Mouse (Mus musculus) layer of hippocampus, adult 6 months (tissue): ENCODE measurements around the gene Nprl3. TPM values are rescaled to one million over a fixed set of nuclear protein-coding genes. Genes with fewer than 3 reads are reported as not detected.

Experiments used
- long read RNA-seq, 2 experiments: library from polyadenylated mRNA; unstranded; transcript quantifications; one replicate each; pipeline ENCODE4 v2.0.0; 2019 to 2020
- polyA plus RNA-seq: library from polyadenylated mRNA; unstranded; fragments of <200 nt; fragmentation: Nextera tagmentation; gene quantifications from 2 replicates; pipeline ENCODE4 v1.2.3, GENCODE M21; 2021

Gene Nprl3
- polyA plus RNA-seq = 59.4 and 67.1 TPM in 2 replicates
- long read RNA-seq, experiment 1, transcript Nprl3-201 (13 exons, 2,865 nt) = major isoform, 9 of 19 reads
- long read RNA-seq, experiment 1, partial matches to known transcripts = 3 of 19 reads
- long read RNA-seq, experiment 1, other reads (novel, unspliced or antisense) = 2 of 19 reads
- long read RNA-seq, experiment 2, transcript Nprl3-201 (13 exons, 2,865 nt) = major isoform, 103 of 171 reads
- long read RNA-seq, experiment 2, transcript Nprl3-213 (12 exons, 3,417 nt) = minor isoform, 33 of 171 reads
- long read RNA-seq, experiment 2, partial matches to known transcripts = 10 of 171 reads
- long read RNA-seq, experiment 2, other reads (novel, unspliced or antisense) = 22 of 171 reads

GRCm38 (mm10) chr11:32267188-32267884 lies at the start of gene Nprl3:
TSS of gene Nprl3 (minus strand) at chr11:32267707.

GRCm38 (mm10) chr11:32299865-32300264 lies 32.4 kb upstream of the Nprl3 start, which contains the start of gene Hbq1a:
TSS of gene Hbq1a (plus strand) at chr11:32300069.

GRCm38 (mm10) chr11:32296203-32296602 lies 28.7 kb upstream of the Nprl3 start, which contains the start of gene Hba-a2:
TSS of gene Hba-a2 (plus strand) at chr11:32296489.

GRCm38 (mm10) chr11:32286695-32287492 lies 19.4 kb upstream of the Nprl3 start, which contains the start of gene Hbq1b:
TSS of gene Hbq1b (plus strand) at chr11:32286965.

GRCm38 (mm10) chr11:32283091-32283777 lies 15.7 kb upstream of the Nprl3 start, which contains the start of gene Hba-a1:
TSS of gene Hba-a1 (plus strand) at chr11:32283511.

DNA sequence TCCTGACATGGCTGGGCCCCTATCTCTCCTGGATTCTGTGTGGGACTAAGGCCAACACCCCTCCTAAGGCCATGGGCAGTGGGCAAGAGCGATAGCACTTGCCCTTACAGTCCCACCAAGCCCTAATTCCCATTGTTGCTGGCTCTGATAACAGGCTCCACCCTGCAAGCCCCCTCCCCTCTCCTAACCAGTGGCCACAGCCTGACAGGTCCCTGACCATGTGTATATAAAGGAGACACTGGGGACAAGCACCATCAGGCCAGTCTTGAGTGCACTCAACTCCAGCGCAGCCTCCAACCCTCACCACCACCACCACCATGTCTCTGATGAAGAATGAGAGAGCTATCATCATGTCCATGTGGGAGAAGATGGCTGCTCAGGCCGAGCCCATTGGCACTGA lies 8.8 kb upstream of the Nprl3 start, which contains the start of gene Hba-x:
Hba-x (plus strand) TSS at position 54 of the 400 bp plus-strand sequence.

GRCm38 (mm10) chr11:32226124-32226871 lies 41.2 kb downstream of the Nprl3 start, which contains the start of gene Mpg:
TSS of gene Mpg (plus strand) at chr11:32226505.

DNA sequence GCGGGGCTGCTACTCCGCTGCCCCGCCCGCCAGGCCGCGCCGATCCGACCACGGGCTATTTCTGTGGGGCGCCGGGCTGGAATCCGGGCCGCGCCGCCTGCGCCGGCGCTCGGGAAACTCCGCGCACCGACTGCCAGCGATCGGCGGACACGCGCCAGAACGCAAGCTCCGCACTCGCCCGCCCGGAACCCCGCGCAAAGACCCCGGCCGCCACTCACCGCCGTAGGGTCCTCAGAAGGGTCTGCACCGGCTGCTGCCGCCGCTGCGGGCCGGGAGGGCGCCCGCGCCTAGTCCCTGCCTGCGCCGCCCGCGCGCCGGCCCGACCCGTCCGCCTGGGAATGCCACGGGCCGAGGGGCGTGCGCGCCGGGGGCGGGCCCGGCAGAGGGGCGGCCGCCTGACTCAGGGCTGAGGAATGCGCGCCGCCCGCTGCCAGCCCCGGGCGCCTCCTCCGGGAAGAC lies 45.5 kb downstream of the Nprl3 start, which contains the start of gene Rhbdf1:
Rhbdf1 (minus strand) TSS at position 350 of the 459 bp plus-strand sequence.

GRCm38 (mm10) chr11:32205058-32205873 lies 62.2 kb downstream of the Nprl3 start, which contains the start of gene Snrnp25:
TSS of gene Snrnp25 (plus strand) at chr11:32205415.

DNA sequence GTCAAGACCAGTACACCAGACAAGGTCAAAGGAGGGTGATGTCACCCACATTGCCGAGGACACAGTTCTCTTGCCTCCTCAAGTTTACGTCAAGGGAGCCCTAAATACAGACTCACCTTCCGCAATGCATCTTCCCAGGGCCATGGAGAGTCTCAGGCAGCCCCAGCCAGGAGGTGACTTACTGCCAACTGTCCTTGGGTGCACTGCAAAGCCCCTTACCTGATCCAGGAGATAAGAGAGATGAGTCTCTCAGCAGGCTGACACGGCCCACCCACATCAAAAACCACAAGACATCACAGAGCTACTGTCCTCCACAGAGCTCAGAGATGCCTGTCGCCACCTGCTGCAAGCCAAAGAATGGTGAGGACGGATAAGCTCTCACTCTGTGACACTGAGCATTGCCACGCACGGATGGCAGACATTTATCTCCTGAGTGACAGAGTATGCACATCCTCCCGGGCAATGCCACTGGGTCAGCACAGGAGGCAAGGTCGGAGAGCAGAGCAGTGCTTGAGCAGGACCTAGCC lies 67.4 kb downstream of the Nprl3 start, which contains the start of gene Il9r:
Il9r (minus strand) TSS at position 205 of the 527 bp plus-strand sequence.

Other genes with a start within 250 kb of the Nprl3 start
- not detected in 2 replicates for gene Il9r, start 67.4 kb downstream of the Nprl3 start, polyA plus RNA-seq
- 64.4 and 68.4 TPM in 2 replicates for gene Snrnp25, start 62.3 kb downstream of the Nprl3 start, polyA plus RNA-seq
- gene Rhbdf1, start 45.4 kb downstream of the Nprl3 start, polyA plus RNA-seq = 2.1 and 3.1 TPM in 2 replicates
- 17.5 and 17.7 TPM in 2 replicates for gene Mpg, start 41.2 kb downstream of the Nprl3 start, polyA plus RNA-seq
- gene Hba-x, start 8.7 kb upstream of the Nprl3 start, polyA plus RNA-seq = not detected in 2 replicates
- 6.8 and 9.2 TPM in 2 replicates for gene Hba-a1, start 15.8 kb upstream of the Nprl3 start, polyA plus RNA-seq
- gene Hbq1b, start 19.3 kb upstream of the Nprl3 start, polyA plus RNA-seq = 0.92 TPM in 1 of 2 replicates, not detected in the other
- 11.4 and 18.1 TPM in 2 replicates for gene Hba-a2, start 28.8 kb upstream of the Nprl3 start, polyA plus RNA-seq
- gene Hbq1a, start 32.4 kb upstream of the Nprl3 start, polyA plus RNA-seq = 1.0 and 1.2 TPM in 2 replicates
- 1.6 and 1.8 TPM in 2 replicates for gene Sh3pxd2b, start 80.1 kb upstream of the Nprl3 start, polyA plus RNA-seq
- gene Ubtd2, start 187.7 kb upstream of the Nprl3 start, polyA plus RNA-seq = 6.3 and 6.8 TPM in 2 replicates